Mouse (Mus musculus) urinary bladder, postnatal 14 days (tissue): ENCODE measurements around the gene Rev1.
A peak's percentile ranks its signal among the peaks of the same experiment; 100 is the strongest.

Experiments used
- DNase-seq: peaks from one replicate; pipeline ENCODE4 v3.0.0; 2021; ENCODE audit warnings: low spot score

The Rev1 gene

GRCm38 (mm10) chr1:38129501-38130267 lies at the start of gene Rev1:
TSS of gene Rev1 (minus strand) at chr1:38129801.
- peak; percentile 91 for DNase-seq

GRCm38 (mm10) chr1:38178929-38179328 lies 49.3 kb upstream of the Rev1 start:
- no peak for DNase-seq

- DNase-seq: no peak
Observed at GRCm38 (mm10) chr1:38176077-38176476, 46.5 kb upstream of the Rev1 start.

GRCm38 (mm10) chr1:38171874-38172273 lies 42.3 kb upstream of the Rev1 start:
- no peak for DNase-seq

GRCm38 (mm10) chr1:38165696-38166095 lies 36.1 kb upstream of the Rev1 start:
- DNase-seq: no peak

- DNase-seq: no peak
Observed at GRCm38 (mm10) chr1:38150086-38150485, 20.5 kb upstream of the Rev1 start.

GRCm38 (mm10) chr1:38146008-38146407 lies 16.4 kb upstream of the Rev1 start:
- no peak for DNase-seq

GRCm38 (mm10) chr1:38141371-38141770 lies 11.8 kb upstream of the Rev1 start:
- no peak for DNase-seq

- no peak for DNase-seq
Observed at GRCm38 (mm10) chr1:38140911-38141310, 11.3 kb upstream of the Rev1 start.

- DNase-seq: no peak
Observed at GRCm38 (mm10) chr1:38139396-38139795, 9.8 kb upstream of the Rev1 start.

- DNase-seq: no peak
Observed at GRCm38 (mm10) chr1:38132942-38133341, 3.3 kb upstream of the Rev1 start.

- DNase-seq: no peak
Observed at GRCm38 (mm10) chr1:38130715-38131483, 1.3 kb upstream of the Rev1 start.

GRCm38 (mm10) chr1:38128919-38129436 lies 623 bp downstream of the Rev1 start:
- DNase-seq: peak; percentile 50

GRCm38 (mm10) chr1:38127036-38127435 lies 2.6 kb downstream of the Rev1 start:
- DNase-seq: no peak

- no peak for DNase-seq
Observed at GRCm38 (mm10) chr1:38126426-38126825, 3.2 kb downstream of the Rev1 start.

- DNase-seq: no peak
Observed at GRCm38 (mm10) chr1:38124261-38124660, 5.3 kb downstream of the Rev1 start.

- DNase-seq: no peak
Observed at GRCm38 (mm10) chr1:38120877-38121276, 8.7 kb downstream of the Rev1 start.

GRCm38 (mm10) chr1:38118624-38119023 lies 11.0 kb downstream of the Rev1 start:
- no peak for DNase-seq

GRCm38 (mm10) chr1:38109786-38110185 lies 19.8 kb downstream of the Rev1 start:
- no peak for DNase-seq

- no peak for DNase-seq
Observed at GRCm38 (mm10) chr1:38103813-38104212, 25.8 kb downstream of the Rev1 start.

GRCm38 (mm10) chr1:38103214-38103613 lies 26.4 kb downstream of the Rev1 start:
- no peak for DNase-seq

GRCm38 (mm10) chr1:38081316-38081715 lies 48.3 kb downstream of the Rev1 start:
- DNase-seq: no peak

- DNase-seq: no peak
Observed at GRCm38 (mm10) chr1:38071326-38071725, 58.3 kb downstream of the Rev1 start.
